Mouse (Mus musculus) bone marrow, adult 2 months (tissue): ENCODE measurements around the gene Rad18.

ENCODE experiments used
- CTCF ChIP-seq: fragments of 200-500 bp; IDR thresholded peaks from 2 replicates; pipeline ENCODE4 v1.5.1; 2011; ENCODE audit warnings: low read length, control low read depth; ENCODE audit not compliant: control insufficient read depth, insufficient read depth
- POLR2A ChIP-seq: fragments of 200-500 bp; IDR thresholded peaks from 2 replicates; pipeline ENCODE4 v1.6.1; 2011; ENCODE audit warnings: low read depth, mild to moderate bottlenecking, control low read depth, low read length, borderline replicate concordance; ENCODE audit not compliant: control insufficient read depth

DNA sequence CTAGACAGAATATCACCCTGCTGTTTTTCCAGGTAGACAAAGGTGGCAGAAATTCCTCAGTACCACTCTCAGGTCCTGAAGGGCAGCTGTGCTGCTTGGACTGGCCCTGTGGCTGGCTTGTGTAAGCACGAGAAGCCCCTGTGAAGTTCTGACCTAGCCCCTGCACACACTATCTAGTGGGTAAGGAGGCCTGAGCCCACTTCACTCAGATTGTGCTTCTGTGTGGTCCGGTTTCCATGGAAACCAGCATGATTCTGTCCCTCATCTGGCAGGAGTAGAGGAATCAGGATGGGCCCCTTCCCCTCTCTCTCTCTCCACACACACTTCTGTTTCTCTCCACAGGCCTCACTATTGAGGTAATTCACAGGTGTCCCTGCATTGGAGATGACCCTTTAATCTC, 38.6 kb upstream of the Rad18 start:
- TF ChIP-seq CTCF = no peak
- no peak for TF ChIP-seq POLR2A
